Mouse (Mus musculus) myocyte (in vitro differentiated cells): ENCODE measurements around the gene Gm3435.
"Not testable (repeated sequence)": the region's sequence is repeated elsewhere in the genome, so short reads cannot be mapped to it uniquely, and the experiment has no call there.

Experiments used
- CEBPB ChIP-seq: IDR thresholded peaks from 2 replicates; pipeline ENCODE4 v1.6.1; 2011; ENCODE audit warnings: mild to moderate bottlenecking, moderate library complexity; ENCODE audit not compliant: poor library complexity, insufficient read depth, severe bottlenecking
- MAX ChIP-seq: IDR thresholded peaks from one replicate; pipeline ENCODE4 v1.6.1; 2011; ENCODE audit warnings: low read depth, mild to moderate bottlenecking, control low read depth
- MYOD1 ChIP-seq, 3 experiments: IDR thresholded peaks; one replicate each; pipeline ENCODE4 v1.6.1; 2011; ENCODE audit warnings: control low read depth in 2 of 3, low read depth in 2 of 3, mild to moderate bottlenecking in 2 of 3, moderate library complexity in 1 of 3; ENCODE audit not compliant: insufficient read length in 2 of 3, control insufficient read depth in 1 of 3
- POLR2A ChIP-seq: IDR thresholded peaks from one replicate; pipeline ENCODE4 v1.6.1; 2011; ENCODE audit warnings: low read depth, mild to moderate bottlenecking, control low read depth, moderate library complexity; ENCODE audit not compliant: insufficient read length
- POLR2AphosphoS2 ChIP-seq: IDR thresholded peaks from one replicate; pipeline ENCODE4 v1.6.1; 2011; ENCODE audit warnings: low read depth, control low read depth; ENCODE audit not compliant: insufficient read length
- REST ChIP-seq: IDR thresholded peaks from one replicate; pipeline ENCODE4 v1.6.1; 2011; ENCODE audit warnings: mild to moderate bottlenecking, control low read depth, moderate library complexity; ENCODE audit not compliant: insufficient read depth, insufficient read length
- TCF12 ChIP-seq: IDR thresholded peaks from one replicate; pipeline ENCODE4 v1.6.1; 2011; ENCODE audit warnings: mild to moderate bottlenecking, control low read depth; ENCODE audit not compliant: poor library complexity, insufficient read depth, severe bottlenecking

DNA sequence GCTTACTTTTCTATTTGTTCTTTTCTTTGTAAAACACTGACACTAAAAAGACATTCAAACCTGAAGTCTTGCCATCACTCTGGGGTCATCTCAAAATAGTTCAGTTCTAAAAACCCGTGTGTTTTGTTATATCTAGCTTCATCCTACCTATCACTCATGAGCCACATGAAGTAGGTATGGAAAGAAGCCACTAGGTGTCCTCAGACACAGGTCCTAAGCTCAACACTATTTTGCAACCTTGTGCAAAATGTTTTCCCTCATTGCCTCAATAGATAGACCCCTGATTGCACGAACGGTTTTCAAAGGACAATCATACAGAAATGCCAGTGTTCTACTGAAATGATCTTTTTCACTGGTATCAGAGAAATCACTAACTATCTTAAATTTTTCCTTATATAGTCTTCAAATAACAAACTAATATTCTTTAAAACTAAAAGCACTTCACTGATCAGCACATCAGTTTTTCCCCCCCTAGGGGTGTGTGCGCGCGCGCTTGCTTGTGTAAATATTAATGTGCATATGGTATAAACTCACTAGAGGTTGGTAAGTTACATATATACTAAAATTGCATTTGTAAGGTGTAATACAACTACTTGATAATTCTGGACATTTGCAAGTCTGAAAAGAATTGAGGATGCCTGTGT, 32.1 kb upstream of the Gm3435 start:
- not testable (repeated sequence) for TF ChIP-seq TCF12; POLR2A; MAX; CEBPB; POLR2AphosphoS2; MYOD1 (IDR thresholded peaks at IDR 0.05; ENCODE audit: control insufficient read depth in 1 of 3, insufficient read length in 2 of 3, low read depth in 2 of 3); REST
